Mouse (Mus musculus): Measurements from ENCODE around the gene 4933428G20Rik.
A peak's percentile ranks its signal among the peaks of the same experiment; 100 is the strongest.

4933428G20Rik gene

GRCm38 (mm10) chr11:97505784-97506183 lies 5.6 kb upstream of the 4933428G20Rik start:
- DNase-seq (ENCODE audit: low read depth, low spot score), result no peak

GRCm38 (mm10) chr11:97502846-97503245 lies 2.7 kb upstream of the 4933428G20Rik start:
- DNase-seq (ENCODE audit: low read depth, low spot score), result peak; percentile 62

- peak; percentile 82 for DNase-seq (ENCODE audit: low read depth, low spot score)
These were observed 2.2 kb upstream of the 4933428G20Rik start for GRCm38 (mm10) chr11:97502383-97502782.

- DNase-seq (ENCODE audit: low read depth, low spot score), result no peak
These were observed 744 bp upstream of the 4933428G20Rik start for GRCm38 (mm10) chr11:97500720-97501448.

GRCm38 (mm10) chr11:97497543-97497942 lies 2.6 kb downstream of the 4933428G20Rik start:
- no peak for DNase-seq (ENCODE audit: low read depth, low spot score)

GRCm38 (mm10) chr11:97492836-97493235 lies 7.3 kb downstream of the 4933428G20Rik start:
- DNase-seq (ENCODE audit: low read depth, low spot score), result no peak

GRCm38 (mm10) chr11:97491640-97492039 lies 8.5 kb downstream of the 4933428G20Rik start:
- no peak for DNase-seq (ENCODE audit: low read depth, low spot score)

GRCm38 (mm10) chr11:97489589-97490324 lies 10.4 kb downstream of the 4933428G20Rik start:
- DNase-seq (ENCODE audit: low read depth, low spot score), result peak; percentile 93

GRCm38 (mm10) chr11:97487656-97488055 lies 12.5 kb downstream of the 4933428G20Rik start:
- no peak for DNase-seq (ENCODE audit: low read depth, low spot score)

GRCm38 (mm10) chr11:97485661-97486060 lies 14.5 kb downstream of the 4933428G20Rik start:
- DNase-seq (ENCODE audit: low read depth, low spot score), result peak; percentile 24

GRCm38 (mm10) chr11:97479824-97480223 lies 20.3 kb downstream of the 4933428G20Rik start:
- DNase-seq (ENCODE audit: low read depth, low spot score), result no peak

GRCm38 (mm10) chr11:97479085-97479484 lies 21.1 kb downstream of the 4933428G20Rik start:
- DNase-seq (ENCODE audit: low read depth, low spot score), result no peak

GRCm38 (mm10) chr11:97478345-97478744 lies 21.8 kb downstream of the 4933428G20Rik start:
- DNase-seq (ENCODE audit: low read depth, low spot score), result no peak

GRCm38 (mm10) chr11:97477431-97477830 lies 22.7 kb downstream of the 4933428G20Rik start:
- no peak for DNase-seq (ENCODE audit: low read depth, low spot score)

- DNase-seq (ENCODE audit: low read depth, low spot score), result peak; percentile 88
These were observed 23.6 kb downstream of the 4933428G20Rik start for GRCm38 (mm10) chr11:97476334-97477095.

GRCm38 (mm10) chr11:97471276-97471675 lies 28.9 kb downstream of the 4933428G20Rik start:
- DNase-seq (ENCODE audit: low read depth, low spot score), result peak; percentile 95

GRCm38 (mm10) chr11:97469828-97470227 lies 30.3 kb downstream of the 4933428G20Rik start:
- no peak for DNase-seq (ENCODE audit: low read depth, low spot score)

GRCm38 (mm10) chr11:97468639-97469287 lies 31.4 kb downstream of the 4933428G20Rik start:
- DNase-seq (ENCODE audit: low read depth, low spot score), result peak; percentile 91

GRCm38 (mm10) chr11:97466444-97467160 lies 33.5 kb downstream of the 4933428G20Rik start:
- no peak for DNase-seq (ENCODE audit: low read depth, low spot score)

GRCm38 (mm10) chr11:97465957-97466356 lies 34.2 kb downstream of the 4933428G20Rik start:
- no peak for DNase-seq (ENCODE audit: low read depth, low spot score)

- no peak for DNase-seq (ENCODE audit: low read depth, low spot score)
These were observed 36.1 kb downstream of the 4933428G20Rik start for GRCm38 (mm10) chr11:97463991-97464390.

Measured in ZHBTc4 (cell line).